Mouse (Mus musculus) c-Kit-positive CD71-negative TER-119-negative erythroid progenitor cells, embryonic 14.5 days (primary cell): ENCODE measurements at regions not wholly inside any gene's neighbourhood (a gene's known extent, or its start where the extent isn't known, plus 50 kb on each side); places are given as distances from the start of the nearest gene placed in this dataset.

Experiments used
- DNase-seq: peaks from one replicate; pipeline ENCODE4 v3.0.0-alpha.2; 2013; ENCODE audit warnings: low read depth

- DNase-seq, result peak; percentile 16
Observed at GRCm38 (mm10) chr7:106440900-106441506, 225.9 kb upstream of the Gvin1 start.
